Mouse (Mus musculus) layer of hippocampus, postnatal 10 days (tissue): ENCODE measurements around the gene Slc26a1. TPM values are rescaled to one million over a fixed set of nuclear protein-coding genes. Genes with fewer than 3 reads are reported as not detected.

Experiments used
- DNase-seq, 2 experiments: peaks; one replicate each; pipeline ENCODE4 v3.0.0; 2021; ENCODE audit warnings: low spot score in 2 of 2
- total RNA-seq, 2 experiments: library from RNA; stranded (reverse); gene quantifications; 2 replicates each; pipeline ENCODE4 v1.2.3; 2021

The Slc26a1 gene
- total RNA-seq, 2 experiments from 2014 or later, result 2.6 to 3.2 TPM

GRCm38 (mm10) chr5:108628891-108629633 is 46.3 kb downstream of the Slc26a1 start:
- no peak for DNase-seq

GRCm38 (mm10) chr5:108626050-108626660 is 49.2 kb downstream of the Slc26a1 start:
- DNase-seq, result no peak

GRCm38 (mm10) chr5:108621870-108622269 is 53.5 kb downstream of the Slc26a1 start:
- no peak for DNase-seq

Other genes starting within 250 kb of the Slc26a1 start
- 100 to 1,000 TPM; 414 to 429 TPM for gene Atp5k, start 241.1 kb downstream of the Slc26a1 start, total RNA-seq
- under 1 TPM; 0.41 to 0.80 TPM for gene Mfsd7a, start 226.7 kb downstream of the Slc26a1 start, total RNA-seq
- 10 to 100 TPM; 69.3 to 71.4 TPM for gene Pcgf3, start 214.3 kb downstream of the Slc26a1 start, total RNA-seq
- gene Cplx1, start 125.5 kb downstream of the Slc26a1 start, total RNA-seq, result 100 to 1,000 TPM; 396 to 463 TPM
- gene Gak, start 45.8 kb downstream of the Slc26a1 start, total RNA-seq, result 10 to 100 TPM; 87.7 to 89.7 TPM
- gene Tmem175, start 45.8 kb downstream of the Slc26a1 start, total RNA-seq, result 10 to 100 TPM; 35.8 to 36.6 TPM
- gene Idua, start 15.2 kb downstream of the Slc26a1 start, total RNA-seq, result 1 to 10 TPM; 8.6 to 9.4 TPM
- gene Dgkq, start 5.9 kb downstream of the Slc26a1 start, total RNA-seq, result 10 to 100 TPM; 56.4 to 61.2 TPM
- gene Fgfrl1, start 16.8 kb upstream of the Slc26a1 start, total RNA-seq, result 10 to 100 TPM; 18.5 to 22.5 TPM
- gene Rnf212, start 99.4 kb upstream of the Slc26a1 start, total RNA-seq, result not detected
- gene Tmed11, start 119.8 kb upstream of the Slc26a1 start, total RNA-seq, result not detected
- not detected for gene Vmn2r8, start 133.3 kb upstream of the Slc26a1 start, total RNA-seq
- not detected for gene Vmn2r9, start 177.0 kb upstream of the Slc26a1 start, total RNA-seq